Mouse (Mus musculus) ES-Bruce4 (cell line): Measurements from ENCODE around the gene Plpp3.

Source experiments
- CTCF ChIP-seq: IDR thresholded peaks from one replicate; pipeline ENCODE4 v1.8.1; 2011; ENCODE audit warnings: low read depth, low read length
- POLR2A ChIP-seq: IDR thresholded peaks from one replicate; pipeline ENCODE4 v1.8.1; 2011; ENCODE audit warnings: low read length; ENCODE audit not compliant: insufficient read depth

DNA sequence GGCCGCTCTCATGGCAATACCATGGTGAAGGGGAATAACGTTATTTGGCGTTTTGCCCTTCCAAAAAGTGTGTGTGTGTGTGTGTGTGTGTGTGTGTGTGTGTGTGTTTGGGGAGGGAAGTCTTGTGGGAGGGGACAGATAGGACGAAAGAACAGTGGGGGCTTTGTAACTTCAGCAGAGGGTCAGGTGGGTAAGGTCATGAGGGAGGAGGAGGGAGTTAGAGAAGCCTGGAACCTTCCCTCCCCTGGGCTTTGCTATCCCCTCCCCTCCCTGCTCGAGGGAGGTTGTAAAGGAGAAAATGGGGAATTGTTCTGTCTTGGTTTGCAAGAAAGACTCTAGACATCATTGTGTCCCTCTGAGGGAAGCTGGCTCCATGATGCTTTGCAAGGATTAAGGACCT is 25.1 kb downstream of the Plpp3 start:
- TF ChIP-seq POLR2A (no peak), CTCF (no peak)
